Mouse (Mus musculus) heart, embryonic 15.5 days (tissue): Measurements from ENCODE around the gene Txndc11. TPM values are rescaled to one million over a fixed set of nuclear protein-coding genes. Genes with fewer than 3 reads are reported as not detected.

ENCODE experiments used
- ATAC-seq: fragments of 200-750 bp; cut with Nextera tagmentation; replicated peaks from 2 replicates; pipeline ENCODE4 v1.8.0; 2017; ENCODE audit warnings: low read depth, moderate TSS enrichment; ENCODE audit not compliant: insufficient number of reproducible peaks, insufficient read depth, low FRiP score
- H3K27ac ChIP-seq: fragments of 300-500 bp; sonication (generic); 2 replicates; pipeline ENCODE4 v1.5.1; 2015; ENCODE audit warnings: mild to moderate bottlenecking, inconsistent platforms
- H3K27me3 ChIP-seq: fragments of 300-500 bp; sonication (generic); 2 replicates; pipeline ENCODE4 v1.6.1; 2015; ENCODE audit warnings: inconsistent platforms
- H3K36me3 ChIP-seq: fragments of 300-500 bp; sonication (generic); 2 replicates; pipeline ENCODE4 v1.6.1; 2015; ENCODE audit warnings: mild to moderate bottlenecking, inconsistent platforms
- H3K4me1 ChIP-seq: fragments of 300-500 bp; sonication (generic); replicated peaks from 2 replicates; pipeline ENCODE4 v1.6.1; 2015; ENCODE audit warnings: inconsistent platforms
- H3K4me2 ChIP-seq: fragments of 300-500 bp; sonication (generic); 2 replicates; pipeline ENCODE4 v1.6.1; 2015; ENCODE audit warnings: inconsistent platforms, mild to moderate bottlenecking, moderate library complexity
- H3K4me3 ChIP-seq: fragments of 300-500 bp; sonication (generic); 2 replicates; pipeline ENCODE4 v1.5.1; 2015; ENCODE audit warnings: mild to moderate bottlenecking, inconsistent platforms
- H3K9ac ChIP-seq: fragments of 300-500 bp; sonication (generic); 2 replicates; pipeline ENCODE4 v1.6.1; 2015; ENCODE audit warnings: mild to moderate bottlenecking, inconsistent platforms
- H3K9me3 ChIP-seq: fragments of 300-500 bp; sonication (generic); replicated peaks from 2 replicates; pipeline ENCODE4 v1.6.1; 2016; ENCODE audit warnings: inconsistent platforms
- WGBS: fragments of 180-500 bp; shearing (Covaris S2); methylation state at CpG from one replicate; pipeline ENCODE4 v1.1.7; 2015; ENCODE audit warnings: mixed read lengths; 5-methylcytosine and 5-hydroxymethylcytosine counted together
- polyA plus RNA-seq: library from polyadenylated mRNA; unstranded; fragments of >200 nt; fragmentation: Nextera tagmentation; extraction: Ambion mirVana; gene quantifications from 2 replicates; pipeline ENCODE4 v1.2.1, GENCODE M21; 2015

Gene Txndc11
- polyA plus RNA-seq, 1 experiment from 2014 or later = 26.2 TPM

DNA sequence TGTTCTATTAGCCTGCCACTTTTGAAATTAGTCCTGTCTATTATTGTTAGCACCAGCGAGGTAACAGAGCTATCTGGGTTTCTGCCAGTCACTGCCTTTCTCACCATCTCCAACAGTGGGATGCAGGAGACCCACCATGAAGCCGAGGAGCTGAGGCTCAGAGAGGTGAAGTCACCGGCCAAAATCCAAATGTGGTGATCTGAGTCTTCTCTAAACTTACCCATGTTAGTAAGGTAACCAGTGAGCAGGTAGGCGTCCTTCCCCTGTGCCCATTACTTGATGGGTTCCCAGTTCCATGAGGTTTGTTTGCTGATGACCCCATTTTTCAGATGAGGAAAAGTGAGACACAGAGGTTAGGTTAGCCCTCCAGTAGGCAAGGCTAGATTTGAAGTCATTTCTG lies 70.1 kb downstream of the Txndc11 start:
- H3K27ac ChIP-seq = peak overlapping the region; percentile 89
- no peaks in the 10 kb centered on the region for H3K9me3 ChIP-seq
- H3K9ac ChIP-seq = 0 out of 2 replicates have a peak overlapping the region, but pooled peaks have one; percentile 11
- H3K4me3 ChIP-seq = no peak overlapping the region
- no peaks in the 10 kb centered on the region for H3K27me3 ChIP-seq
- no peak for ATAC-seq
- H3K4me1 ChIP-seq = peaks cover 57% of the 10 kb centered on the region
- WGBS = 84% methylated on average over 4 of the region's 4 CpGs
- no peaks in the 10 kb centered on the region for H3K36me3 ChIP-seq
- H3K4me2 ChIP-seq = 0 out of 2 replicates have a peak overlapping the region, but pooled peaks have one; percentile 91

DNA sequence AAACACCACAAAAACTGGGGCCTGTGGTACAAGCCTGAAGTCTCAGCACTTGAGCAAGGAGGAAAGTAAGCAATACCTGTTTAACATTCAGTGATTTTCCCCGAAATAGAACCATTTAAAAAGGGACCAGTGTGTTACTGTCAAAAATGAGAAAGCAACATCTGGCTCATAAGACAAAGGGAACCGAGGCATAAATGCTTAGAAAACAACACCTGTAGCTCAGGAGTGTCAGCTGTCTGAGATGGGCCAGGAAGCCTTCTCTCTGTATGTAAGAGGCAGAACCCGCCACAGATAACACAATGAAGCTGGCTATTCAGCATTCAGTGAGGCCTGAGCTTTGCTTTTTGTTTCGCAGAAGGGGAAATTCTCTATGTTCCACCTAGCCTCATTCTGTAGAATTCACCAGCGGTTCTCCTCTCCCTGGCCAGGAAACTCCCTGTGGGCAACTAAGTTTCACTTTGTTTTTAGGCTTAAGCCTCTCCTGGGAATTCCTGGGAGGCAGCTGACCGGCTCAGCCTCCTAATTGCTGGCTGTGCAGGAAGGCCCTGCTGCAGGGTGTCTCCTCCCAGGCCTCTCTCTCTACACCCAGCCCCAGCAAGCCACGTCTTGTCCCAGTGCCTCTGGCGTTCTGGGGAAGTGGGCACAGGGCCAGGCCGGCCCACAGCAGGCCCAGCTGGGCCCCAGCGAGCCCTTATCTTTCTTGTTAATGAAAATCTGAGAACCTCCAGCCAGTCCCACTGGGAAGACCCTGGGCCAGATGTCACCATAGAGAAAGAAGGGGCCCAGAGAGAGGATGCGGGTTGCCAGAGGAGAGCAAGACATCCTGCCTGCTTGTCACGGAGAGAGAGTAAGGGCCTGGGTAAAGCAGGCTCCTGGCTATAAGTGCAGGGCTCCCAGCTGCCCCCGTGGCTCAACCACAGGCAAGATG lies 71.4 kb downstream of the Txndc11 start:
- Histone ChIP-seq H3K27me3 (no peaks in the 10 kb centered on the region), H3K9ac (peak overlapping the region; percentile 24; the same call in 1 of the 2 replicates), H3K27ac (peak overlapping the region; percentile 89), H3K9me3 (no peaks in the 10 kb centered on the region), H3K36me3 (no peaks in the 10 kb centered on the region), H3K4me2 (peak overlapping the region; percentile 29), H3K4me3 (no peak overlapping the region), H3K4me1 (peaks cover 44% of the 10 kb centered on the region)
- WGBS = 17% methylated on average over 13 of the region's 13 CpGs
- ATAC-seq = peak; percentile 59

DNA sequence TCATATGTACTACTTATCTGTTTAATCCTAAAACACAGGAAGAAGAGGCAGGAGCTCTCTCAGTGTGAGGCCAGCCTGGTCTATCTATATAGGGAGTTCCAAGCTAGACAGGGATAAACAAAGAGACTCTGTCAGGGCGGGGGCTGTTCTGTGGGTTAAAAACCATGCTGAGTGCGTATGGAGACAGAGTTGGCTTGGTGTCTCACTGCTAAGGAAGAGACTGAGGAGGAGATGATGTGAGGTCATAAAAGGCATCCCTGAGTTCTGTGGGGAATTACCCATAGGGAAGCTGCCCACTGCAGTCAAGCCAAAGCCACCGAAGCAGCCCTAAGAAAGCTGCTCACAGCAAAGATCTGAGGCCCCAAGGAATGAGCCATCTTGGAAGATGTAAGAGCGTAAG lies 73.8 kb downstream of the Txndc11 start, which contains the start of gene Snn:
Gene Snn, plus strand, starts transcription at position 301 of the 400 bp plus-strand sequence.
- Histone ChIP-seq H3K9me3 (no peaks in the 10 kb centered on the region), H3K36me3 (no peaks in the 10 kb centered on the region), H3K27me3 (no peaks in the 10 kb centered on the region), H3K4me3 (no peak within 1 kb of the TSS), H3K9ac (no peak within 1 kb of the TSS), H3K4me1 (peaks cover 34% of the 10 kb centered on the region), H3K27ac (no peak within 1 kb of the TSS), H3K4me2 (no peak within 1 kb of the TSS)
- WGBS = 89% methylated on average over 4 of the region's 4 CpGs
- ATAC-seq = no peak

DNA sequence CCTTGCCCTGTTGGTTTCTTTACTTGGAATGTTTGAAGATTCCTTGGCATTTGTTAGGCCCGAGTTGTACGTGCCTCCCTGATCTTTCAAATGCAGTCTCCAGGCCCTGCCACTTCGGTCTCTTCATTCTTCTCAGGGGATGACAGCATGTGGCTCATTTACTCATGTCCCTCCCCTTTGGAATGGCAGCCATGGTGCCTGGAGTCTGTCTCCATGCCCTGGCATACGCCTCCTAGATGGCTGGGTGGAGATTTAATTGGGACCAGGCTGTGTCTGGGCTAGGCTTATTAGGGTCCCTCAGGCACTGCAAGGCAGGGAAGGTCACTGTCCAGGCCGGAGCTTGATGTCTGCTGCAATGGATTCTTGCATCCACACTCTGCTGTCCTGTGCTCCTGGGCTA lies 78.5 kb downstream of the Txndc11 start:
- no peak overlapping the region for H3K4me2 ChIP-seq
- H3K9ac ChIP-seq = no peak overlapping the region
- 60% methylated on average over 5 of the region's 5 CpGs for WGBS
- H3K4me3 ChIP-seq = no peak overlapping the region
- no peaks in the 10 kb centered on the region for H3K27me3 ChIP-seq
- H3K4me1 ChIP-seq = peaks cover 12% of the 10 kb centered on the region
- no peak overlapping the region for H3K27ac ChIP-seq
- H3K36me3 ChIP-seq = no peaks in the 10 kb centered on the region
- H3K9me3 ChIP-seq = no peaks in the 10 kb centered on the region
- no peak for ATAC-seq

DNA sequence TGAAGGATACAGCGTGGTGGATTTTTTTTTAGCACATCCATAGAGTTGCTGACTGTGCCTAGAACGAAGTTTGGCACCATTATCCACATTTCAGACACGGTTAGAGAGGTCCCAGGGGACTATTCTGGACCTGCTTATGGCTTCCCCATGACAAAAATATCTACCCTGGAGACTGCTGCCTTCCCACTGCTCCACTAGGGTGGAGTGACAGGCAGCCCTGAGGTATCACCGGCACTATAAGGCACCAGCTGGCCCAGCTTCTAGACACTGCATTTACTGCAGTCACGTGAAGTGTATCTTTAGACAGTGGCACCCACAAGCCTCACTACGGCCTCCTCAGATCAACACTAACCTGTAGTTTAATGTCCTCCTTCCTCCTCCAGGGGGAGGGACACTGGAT lies 79.6 kb downstream of the Txndc11 start:
- H3K9me3 ChIP-seq = no peaks in the 10 kb centered on the region
- 61% methylated on average over 6 of the region's 6 CpGs for WGBS
- H3K4me3 ChIP-seq = no peak overlapping the region
- H3K9ac ChIP-seq = no peak overlapping the region
- no peak overlapping the region for H3K4me2 ChIP-seq
- ATAC-seq = no peak
- no peaks in the 10 kb centered on the region for H3K36me3 ChIP-seq
- peaks cover 12% of the 10 kb centered on the region for H3K4me1 ChIP-seq
- no peak overlapping the region for H3K27ac ChIP-seq
- no peaks in the 10 kb centered on the region for H3K27me3 ChIP-seq

DNA sequence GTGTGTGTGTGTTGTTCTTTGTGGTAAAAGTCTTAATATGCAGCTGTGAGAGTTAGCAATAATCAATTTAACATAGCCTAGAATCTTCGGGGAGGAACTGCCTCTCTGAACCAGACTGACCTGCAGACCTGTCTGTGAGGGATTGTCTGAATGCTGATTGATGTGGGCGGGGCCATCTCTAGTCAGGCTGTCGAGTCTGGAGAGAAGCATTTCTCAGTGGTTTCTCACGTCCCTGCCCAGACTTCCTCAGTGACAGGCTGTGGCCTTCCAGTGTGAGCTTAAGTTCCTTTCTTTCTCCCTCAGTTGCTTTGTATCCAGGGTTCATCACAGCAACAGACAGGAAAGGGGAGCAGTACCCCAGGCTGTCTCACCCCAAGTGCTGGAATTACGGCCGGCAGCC lies 80.0 kb downstream of the Txndc11 start:
- 64% methylated on average over 6 of the region's 6 CpGs for WGBS
- Histone ChIP-seq H3K4me2 (no peak overlapping the region), H3K36me3 (no peaks in the 10 kb centered on the region), H3K4me3 (no peak overlapping the region), H3K27ac (no peak overlapping the region), H3K9ac (no peak overlapping the region), H3K9me3 (no peaks in the 10 kb centered on the region), H3K27me3 (no peaks in the 10 kb centered on the region), H3K4me1 (peaks cover 12% of the 10 kb centered on the region)
- no peak for ATAC-seq

DNA sequence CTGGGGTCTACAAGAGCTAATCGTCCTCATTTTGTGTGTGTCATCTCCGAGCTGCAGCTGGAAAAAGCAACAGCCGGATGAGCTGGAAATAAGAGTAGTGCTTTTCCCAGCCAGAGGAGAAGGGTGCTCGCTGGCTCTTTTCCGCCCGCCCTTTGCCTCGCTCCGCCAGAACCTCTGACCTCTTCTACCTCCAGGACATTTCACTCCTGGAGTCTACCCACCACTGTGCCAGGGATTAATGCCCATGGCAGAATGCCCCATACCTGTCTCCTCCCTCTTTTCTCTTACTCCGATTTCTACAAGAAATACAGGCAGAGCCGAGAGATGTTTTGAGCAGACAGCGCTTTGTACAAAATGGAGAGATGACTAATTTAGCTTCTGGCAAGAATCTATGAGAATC lies 83.3 kb downstream of the Txndc11 start:
- H3K36me3 ChIP-seq = no peaks in the 10 kb centered on the region
- WGBS = 87% methylated on average over 11 of the region's 11 CpGs

DNA sequence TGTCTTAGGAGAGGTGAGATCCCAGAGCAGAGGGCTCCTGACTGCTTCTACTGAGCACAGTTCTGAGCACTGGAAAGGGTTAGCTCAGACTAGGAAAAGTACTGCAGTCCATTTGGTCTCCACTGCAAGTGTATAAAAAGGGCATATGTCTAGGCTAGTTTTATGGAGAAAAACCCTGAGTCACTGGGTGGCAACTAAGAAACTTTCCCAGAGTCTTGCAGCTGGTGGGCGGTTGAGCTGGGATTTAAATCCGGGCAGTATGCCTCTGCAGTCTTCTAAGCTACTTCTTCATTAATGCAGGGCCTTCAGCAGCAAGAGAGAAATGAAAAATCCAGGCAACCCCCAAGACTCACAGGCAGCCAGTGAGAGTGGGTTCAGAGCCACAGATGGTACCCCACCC lies 84.2 kb downstream of the Txndc11 start:
- no peak overlapping the region for H3K4me2 ChIP-seq
- WGBS = 82% methylated on average over 2 of the region's 2 CpGs
- H3K4me1 ChIP-seq = peaks cover 14% of the 10 kb centered on the region
- H3K27ac ChIP-seq = no peak overlapping the region
- H3K27me3 ChIP-seq = no peaks in the 10 kb centered on the region
- no peaks in the 10 kb centered on the region for H3K36me3 ChIP-seq
- H3K4me3 ChIP-seq = no peak overlapping the region
- no peak for ATAC-seq
- H3K9ac ChIP-seq = no peak overlapping the region
- no peaks in the 10 kb centered on the region for H3K9me3 ChIP-seq

More for the DNA sequence above, 83.3 kb downstream of the Txndc11 start:
- Histone ChIP-seq H3K4me3 (no peak overlapping the region), H3K4me2 (no peak overlapping the region), H3K9ac (no peak overlapping the region), H3K4me1 (peaks cover 18% of the 10 kb centered on the region), H3K27ac (no peak overlapping the region), H3K9me3 (no peaks in the 10 kb centered on the region), H3K27me3 (no peaks in the 10 kb centered on the region)
- ATAC-seq = no peak

DNA sequence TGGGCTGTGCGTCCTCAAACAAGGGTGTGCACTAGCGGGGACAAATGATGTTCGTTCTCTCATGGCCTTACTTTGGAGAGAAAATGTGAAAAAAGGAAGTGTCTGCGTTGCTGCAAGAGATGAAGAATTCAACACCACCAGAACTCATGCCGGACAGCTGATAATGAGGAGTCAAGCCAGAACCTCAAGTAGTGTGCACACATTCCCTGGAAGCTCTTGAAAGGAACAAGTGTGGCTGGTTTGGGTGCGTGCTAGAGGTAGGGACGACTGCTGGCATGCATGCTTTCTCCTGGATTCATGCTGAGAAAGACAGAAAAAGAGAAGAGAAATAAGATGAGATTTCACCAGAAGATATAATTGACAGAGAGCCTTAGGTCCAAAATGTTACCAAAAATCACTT lies 87.3 kb downstream of the Txndc11 start:
- H3K9me3 ChIP-seq = no peaks in the 10 kb centered on the region
- ATAC-seq = no peak
- 0 out of 2 replicates have a peak, but pooled peaks cover 9% of the 10 kb centered on the region for H3K4me1 ChIP-seq
- 51% methylated on average over 7 of the region's 7 CpGs for whole genome bisulfite sequencing
- no peak overlapping the region for H3K4me2 ChIP-seq
- H3K36me3 ChIP-seq = no peaks in the 10 kb centered on the region
- no peak overlapping the region for H3K9ac ChIP-seq
- H3K27me3 ChIP-seq = no peaks in the 10 kb centered on the region
- H3K4me3 ChIP-seq = no peak overlapping the region
- peak overlapping the region; percentile 52 for H3K27ac ChIP-seq

DNA sequence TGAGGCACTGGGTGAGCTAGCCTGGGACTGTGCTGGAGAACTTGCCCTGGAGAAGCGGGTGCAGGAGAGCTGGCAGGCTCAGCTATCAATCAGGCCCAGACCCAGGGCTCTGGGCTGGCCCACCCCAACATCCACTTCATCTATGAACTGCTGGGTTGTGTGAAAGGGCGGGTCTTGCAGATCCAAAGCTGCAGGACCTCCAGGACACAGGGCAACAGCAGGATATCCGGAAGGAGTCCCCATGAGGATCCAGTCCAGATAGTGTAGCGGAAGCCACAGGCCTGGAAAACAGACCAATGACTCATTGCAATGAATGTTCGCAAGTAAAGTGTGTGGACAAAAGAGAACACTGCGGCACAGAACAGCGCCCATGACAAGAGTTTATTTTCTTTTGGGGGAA lies 88.0 kb downstream of the Txndc11 start:
- Histone ChIP-seq H3K36me3 (no peaks in the 10 kb centered on the region), H3K27ac (peak overlapping the region; percentile 53), H3K9me3 (no peaks in the 10 kb centered on the region), H3K9ac (no peak overlapping the region), H3K4me3 (no peak overlapping the region), H3K4me1 (0 out of 2 replicates have a peak, but pooled peaks cover 9% of the 10 kb centered on the region), H3K4me2 (no peak overlapping the region), H3K27me3 (no peaks in the 10 kb centered on the region)
- peak; percentile 89 for ATAC-seq
- WGBS = 65% methylated on average over 7 of the region's 7 CpGs

DNA sequence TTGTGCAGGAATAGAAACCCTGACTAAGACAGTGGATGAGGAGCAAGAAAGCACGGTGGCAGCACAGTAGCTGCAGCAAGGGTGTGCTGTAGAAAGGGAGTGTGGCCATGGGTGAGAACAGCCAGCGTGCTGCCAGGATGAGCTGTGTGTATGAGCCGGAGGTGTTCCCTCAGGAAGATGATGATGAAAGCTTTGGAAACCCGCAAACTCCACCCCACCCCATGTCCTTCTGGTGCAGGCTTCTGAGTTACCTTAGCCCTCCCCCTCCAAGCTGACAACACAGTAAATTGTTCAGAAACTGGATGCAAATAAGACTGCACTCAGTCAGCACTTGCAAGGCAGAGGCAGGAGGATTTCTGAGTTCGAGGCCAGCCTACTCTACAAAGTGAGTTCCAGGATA lies 91.2 kb downstream of the Txndc11 start:
- no peak overlapping the region for H3K27ac ChIP-seq
- H3K9ac ChIP-seq = no peak overlapping the region
- 0 out of 2 replicates have a peak, but pooled peaks cover 9% of the 10 kb centered on the region for H3K4me1 ChIP-seq
- H3K4me2 ChIP-seq = no peak overlapping the region
- no peaks in the 10 kb centered on the region for H3K9me3 ChIP-seq
- H3K27me3 ChIP-seq = no peaks in the 10 kb centered on the region
- no peak for ATAC-seq
- H3K4me3 ChIP-seq = no peak overlapping the region
- no peaks in the 10 kb centered on the region for H3K36me3 ChIP-seq
- WGBS = 73% methylated on average over 5 of the region's 5 CpGs
